Mouse (Mus musculus) liver, embryonic 14.5 days (tissue): ENCODE measurements around the gene Lpcat4. TPM values are rescaled to one million over a fixed set of nuclear protein-coding genes. Genes with fewer than 3 reads are reported as not detected.

Experiments used
- ATAC-seq: fragments of 200-750 bp; cut with Nextera tagmentation; 2 replicates; pipeline ENCODE4 v1.8.0; 2017; ENCODE audit warnings: moderate number of reproducible peaks, mild to moderate bottlenecking, moderate library complexity; ENCODE audit not compliant: insufficient read depth
- DNase-seq, 3 experiments: peaks; one replicate each; pipeline ENCODE4 v3.0.0-alpha.2; 2012 to 2013; ENCODE audit warnings: low read depth in 3 of 3, low spot score in 3 of 3
- H3K27ac ChIP-seq: fragments of 300-500 bp; sonication (generic); 2 replicates; pipeline ENCODE4 v1.5.1; 2014; ENCODE audit warnings: moderate library complexity, mild to moderate bottlenecking, control low read depth, inconsistent platforms
- H3K27me3 ChIP-seq: fragments of 300-500 bp; sonication (generic); 2 replicates; pipeline ENCODE4 v1.6.1; 2014; ENCODE audit warnings: mild to moderate bottlenecking, low read length, moderate library complexity; ENCODE audit not compliant: control insufficient read depth, insufficient read depth
- H3K36me3 ChIP-seq: fragments of 300-500 bp; sonication (generic); replicated peaks from 2 replicates; pipeline ENCODE4 v1.6.1; 2014; ENCODE audit warnings: low read depth; ENCODE audit not compliant: control insufficient read depth, insufficient read depth
- H3K4me1 ChIP-seq, 2 experiments: fragments of 200-500 bp in 1 of 2; fragments of 300-500 bp in 1 of 2; sonication (generic) in 1 of 2; replicated peaks; 2 replicates each; pipeline ENCODE4 v1.6.1; 2012 to 2014; ENCODE audit warnings: antibody characterized with exemption in 1 of 2, inconsistent platforms in 1 of 2, low read length in 1 of 2; ENCODE audit not compliant: control insufficient read depth in 2 of 2, insufficient read depth in 2 of 2
- H3K4me2 ChIP-seq: fragments of 300-500 bp; sonication (generic); 2 replicates; pipeline ENCODE4 v1.6.1; 2014; ENCODE audit warnings: low read depth, mild to moderate bottlenecking, control low read depth, moderate library complexity
- H3K4me3 ChIP-seq, 2 experiments: fragments of 200-500 bp in 1 of 2; fragments of 300-500 bp in 1 of 2; sonication (generic) in 1 of 2; 2 replicates each; pipeline ENCODE4 v1.5.1; 2012 to 2014; ENCODE audit warnings: low read depth in 2 of 2, low read length in 2 of 2, mild to moderate bottlenecking in 2 of 2, control low read depth in 1 of 2, inconsistent platforms in 1 of 2, moderate library complexity in 1 of 2; ENCODE audit not compliant: insufficient read depth in 1 of 2
- H3K9ac ChIP-seq: fragments of 300-500 bp; sonication (generic); replicated peaks from 2 replicates; pipeline ENCODE4 v1.6.1; 2014; ENCODE audit warnings: mild to moderate bottlenecking, control low read depth, moderate library complexity
- H3K9me3 ChIP-seq: fragments of 300-500 bp; sonication (generic); 2 replicates; pipeline ENCODE4 v1.6.1; 2016; ENCODE audit warnings: low read length, mixed read lengths; ENCODE audit not compliant: control insufficient read depth
- CTCF ChIP-seq: IDR thresholded peaks from 2 replicates; pipeline ENCODE4 v1.5.1; 2016; ENCODE audit warnings: antibody characterized with exemption, low read depth, control low read depth
- EP300 ChIP-seq: IDR thresholded peaks from 2 replicates; pipeline ENCODE4 v1.6.1; 2016; ENCODE audit warnings: antibody characterized with exemption, low read depth
- WGBS: fragments of 180-500 bp; shearing (Covaris S2); extraction: QIAGEN DNeasy Blood & Tissue Kit; methylation state at CpG from one replicate; pipeline ENCODE4 v1.1.7; 2014; ENCODE audit not compliant: insufficient replicate concordance; 5-methylcytosine and 5-hydroxymethylcytosine counted together
- polyA plus RNA-seq, 2 experiments: library from polyadenylated mRNA; depleted of rRNA in 1 of 2; stranded (reverse) in 1 of 2; unstranded in 1 of 2; fragments of >200 nt; fragmentation: Nextera tagmentation in 1 of 2; extraction: Ambion mirVana in 1 of 2; gene quantifications; 2 replicates each; pipeline versions ENCODE4 v1.2.1 to v1.2.3; 2012 to 2014

The Lpcat4 gene
- polyA plus RNA-seq, 2 experiments: 2.1 to 2.4 TPM

GRCm38 (mm10) chr2:112265448-112266241 is 26.4 kb downstream of the Lpcat4 start, which contains the start of gene Slc12a6:
Gene Slc12a6, plus strand, starts transcription at chr2:112265825.
- peak within 1 kb of the TSS; percentile 74 to 91 for H3K4me3 ChIP-seq
- DNase-seq: peak; percentile 86 to 88 (median 87)
- WGBS: under 1% methylated on average over 85 of the region's 85 CpGs
- ATAC-seq: peak; percentile 92
- H3K4me2 ChIP-seq: peak within 1 kb of the TSS; percentile 95
- H3K27me3 ChIP-seq: no peaks in the 10 kb centered on the region
- H3K4me1 ChIP-seq: peaks cover 10 to 24% of the 10 kb centered on the region in 2 experiments; a peak in 3 of 4 replicates
- H3K9me3 ChIP-seq: no peaks in the 10 kb centered on the region
- peak within 1 kb of the TSS; percentile 85 for H3K9ac ChIP-seq
- H3K36me3 ChIP-seq: no peaks in the 10 kb centered on the region
- H3K27ac ChIP-seq: peak within 1 kb of the TSS; percentile 65
- TF ChIP-seq CTCF (peak; percentile 25; the same call in 1 of the 2 replicates), EP300 (no peak)

GRCm38 (mm10) chr2:112266242-112266592 is 26.9 kb downstream of the Lpcat4 start, which contains the start of gene Gm21985:
Gene Gm21985, plus strand, starts transcription at chr2:112266314.
- 2% methylated on average over 11 of the region's 11 CpGs for WGBS
- H3K27ac ChIP-seq: peak within 1 kb of the TSS; percentile 65
- peak; percentile 51 for ATAC-seq
- peak in 1 of 3 experiments; percentile 48 for DNase-seq
- H3K4me1 ChIP-seq: peaks cover 10 to 24% of the 10 kb centered on the region in 2 experiments; a peak in 3 of 4 replicates
- no peaks in the 10 kb centered on the region for H3K27me3 ChIP-seq
- no peaks in the 10 kb centered on the region for H3K9me3 ChIP-seq
- H3K4me3 ChIP-seq: peak within 1 kb of the TSS; percentile 74 to 91
- H3K4me2 ChIP-seq: peak within 1 kb of the TSS; percentile 95
- H3K36me3 ChIP-seq: no peaks in the 10 kb centered on the region
- peak within 1 kb of the TSS; percentile 85 for H3K9ac ChIP-seq
- TF ChIP-seq CTCF: no peak
- TF ChIP-seq EP300: no peak

GRCm38 (mm10) chr2:112266780-112267179 is 27.5 kb downstream of the Lpcat4 start:
- H3K27ac ChIP-seq: peak overlapping the region; percentile 65
- H3K27me3 ChIP-seq: no peaks in the 10 kb centered on the region
- no peaks in the 10 kb centered on the region for H3K36me3 ChIP-seq
- DNase-seq: no peak
- no peak for ATAC-seq
- H3K4me1 ChIP-seq: peaks cover 10 to 24% of the 10 kb centered on the region in 2 experiments; a peak in 3 of 4 replicates
- no peaks in the 10 kb centered on the region for H3K9me3 ChIP-seq
- TF ChIP-seq CTCF (no peak), EP300 (no peak)
- peak overlapping the region; percentile 85 for H3K9ac ChIP-seq
- 16% methylated on average over 10 of the region's 10 CpGs for WGBS
- peak overlapping the region; percentile 73 to 74 for H3K4me3 ChIP-seq
- peak overlapping the region; percentile 95 for H3K4me2 ChIP-seq

GRCm38 (mm10) chr2:112267547-112268269 is 28.4 kb downstream of the Lpcat4 start:
- H3K4me2 ChIP-seq: peak overlapping the region; percentile 95
- peak overlapping the region; percentile 85 for H3K9ac ChIP-seq
- H3K4me3 ChIP-seq: peak overlapping the region; percentile 26 to 74; a peak in 3 of 4 replicates
- no peaks in the 10 kb centered on the region for H3K36me3 ChIP-seq
- H3K4me1 ChIP-seq: peaks cover 10 to 26% of the 10 kb centered on the region in 2 experiments; a peak in 3 of 4 replicates
- DNase-seq (no peak), ATAC-seq (no peak)
- H3K27ac ChIP-seq: no peak overlapping the region
- no peaks in the 10 kb centered on the region for H3K27me3 ChIP-seq
- TF ChIP-seq EP300 (no peak), CTCF (no peak)
- no peaks in the 10 kb centered on the region for H3K9me3 ChIP-seq
- 18% methylated on average over 8 of the region's 8 CpGs for WGBS
